Mouse (Mus musculus) small intestine, adult 2 months (tissue): ENCODE measurements around the gene Afap1. TPM values are rescaled to one million over a fixed set of nuclear protein-coding genes. Genes with fewer than 3 reads are reported as not detected.
A peak's percentile ranks its signal among the peaks of the same experiment; 100 is the strongest.

ENCODE experiments used
- H3K27ac ChIP-seq: fragments of 200-500 bp; 2 replicates; pipeline ENCODE4 v1.5.1; 2012; ENCODE audit warnings: low read depth, low read length, control low read depth, inconsistent platforms; ENCODE audit not compliant: insufficient read depth
- H3K27me3 ChIP-seq: fragments of 200-500 bp; 2 replicates; pipeline ENCODE4 v1.6.1; 2012; ENCODE audit warnings: mild to moderate bottlenecking, moderate library complexity, low read length, inconsistent platforms; ENCODE audit not compliant: control insufficient read depth, insufficient read depth
- H3K36me3 ChIP-seq: fragments of 200-500 bp; 2 replicates; pipeline ENCODE4 v1.6.1; 2012; ENCODE audit warnings: mild to moderate bottlenecking, low read length, control low read depth, inconsistent platforms; ENCODE audit not compliant: control insufficient read depth, insufficient read depth
- H3K4me1 ChIP-seq: fragments of 200-500 bp; 2 replicates; pipeline ENCODE4 v1.6.1; 2012; ENCODE audit warnings: low read length, inconsistent platforms, mixed read lengths; ENCODE audit not compliant: control insufficient read depth, insufficient read depth, insufficient read length
- H3K4me3 ChIP-seq: fragments of 200-500 bp; 2 replicates; pipeline ENCODE4 v1.5.1; 2012; ENCODE audit warnings: low read depth, mild to moderate bottlenecking, control low read depth, inconsistent platforms, low read length, moderate library complexity
- CTCF ChIP-seq: fragments of 200-500 bp; IDR thresholded peaks from 2 replicates; pipeline ENCODE4 v1.5.1; 2012; ENCODE audit warnings: low read depth, mild to moderate bottlenecking, control low read depth, inconsistent platforms, low read length, moderate library complexity, mixed read lengths; ENCODE audit not compliant: insufficient replicate concordance, insufficient read length; ENCODE audit errors: extremely low read depth
- POLR2A ChIP-seq: fragments of 200-500 bp; IDR thresholded peaks from 2 replicates; pipeline ENCODE4 v1.6.1; 2012; ENCODE audit warnings: low read depth, mild to moderate bottlenecking, control low read depth, inconsistent platforms, low read length, moderate library complexity
- WGBS: fragments of 180-500 bp; shearing (Covaris S2); methylation state at CpG from one replicate; pipeline ENCODE4 v1.1.7; 2018; 5-methylcytosine and 5-hydroxymethylcytosine counted together
- polyA plus RNA-seq: library from polyadenylated mRNA; depleted of rRNA; stranded (reverse); fragments of >200 nt; gene quantifications from 2 replicates; pipeline ENCODE4 v1.2.3, GENCODE M21; 2012

The Afap1 gene
- polyA plus RNA-seq, 1 experiment = 3.0 TPM

GRCm38 (mm10) chr5:35870408-35871012 lies 22.6 kb upstream of the Afap1 start:
- no peak overlapping the region for H3K27ac ChIP-seq
- no peaks in the 10 kb centered on the region for H3K4me1 ChIP-seq
- WGBS = 48% methylated on average over 8 of the region's 8 CpGs
- TF ChIP-seq POLR2A (no peak), CTCF (peak; percentile 75; the same call in 1 of the 2 replicates)
- no peak overlapping the region for H3K4me3 ChIP-seq
- H3K36me3 ChIP-seq = no peaks in the 10 kb centered on the region
- H3K27me3 ChIP-seq = no peaks in the 10 kb centered on the region

- Histone ChIP-seq H3K4me1 (no peaks in the 10 kb centered on the region), H3K4me3 (no peak overlapping the region), H3K27me3 (no peaks in the 10 kb centered on the region), H3K27ac (no peak overlapping the region), H3K36me3 (no peaks in the 10 kb centered on the region)
- TF ChIP-seq POLR2A (no peak), CTCF (no peak)
- WGBS = 33% methylated on average over 4 of the region's 4 CpGs
These were observed 19.7 kb upstream of the Afap1 start for GRCm38 (mm10) chr5:35873382-35873781.

GRCm38 (mm10) chr5:35876236-35876635 lies 16.9 kb upstream of the Afap1 start:
- H3K36me3 ChIP-seq = no peaks in the 10 kb centered on the region
- H3K4me3 ChIP-seq = no peak overlapping the region
- TF ChIP-seq CTCF (no peak), POLR2A (no peak)
- H3K27ac ChIP-seq = no peak overlapping the region
- H3K27me3 ChIP-seq = no peaks in the 10 kb centered on the region
- 73% methylated on average over 5 of the region's 5 CpGs for WGBS
- H3K4me1 ChIP-seq = no peaks in the 10 kb centered on the region

- 93% methylated on average over 8 of the region's 8 CpGs for WGBS
- H3K4me1 ChIP-seq = no peaks in the 10 kb centered on the region
- no peak overlapping the region for H3K27ac ChIP-seq
- TF ChIP-seq POLR2A (no peak), CTCF (no peak)
- H3K36me3 ChIP-seq = no peaks in the 10 kb centered on the region
- no peak overlapping the region for H3K4me3 ChIP-seq
- no peaks in the 10 kb centered on the region for H3K27me3 ChIP-seq
These were observed 13.9 kb upstream of the Afap1 start for GRCm38 (mm10) chr5:35879199-35879598.

GRCm38 (mm10) chr5:35882391-35882790 lies 10.7 kb upstream of the Afap1 start:
- H3K4me3 ChIP-seq = no peak overlapping the region
- H3K27ac ChIP-seq = no peak overlapping the region
- 37% methylated on average over 9 of the region's 9 CpGs for WGBS
- H3K4me1 ChIP-seq = no peaks in the 10 kb centered on the region
- TF ChIP-seq POLR2A (no peak), CTCF (no peak)
- no peaks in the 10 kb centered on the region for H3K36me3 ChIP-seq
- no peaks in the 10 kb centered on the region for H3K27me3 ChIP-seq

GRCm38 (mm10) chr5:35884262-35884661 lies 8.9 kb upstream of the Afap1 start:
- no peaks in the 10 kb centered on the region for H3K4me1 ChIP-seq
- H3K36me3 ChIP-seq = no peaks in the 10 kb centered on the region
- 43% methylated on average over 11 of the region's 11 CpGs for WGBS
- TF ChIP-seq POLR2A (no peak), CTCF (peak; percentile 41; the same call in 1 of the 2 replicates)
- H3K27ac ChIP-seq = no peak overlapping the region
- H3K27me3 ChIP-seq = no peaks in the 10 kb centered on the region
- H3K4me3 ChIP-seq = no peak overlapping the region

- Histone ChIP-seq H3K27me3 (no peaks in the 10 kb centered on the region), H3K4me3 (no peak overlapping the region), H3K27ac (no peak overlapping the region), H3K4me1 (no peaks in the 10 kb centered on the region), H3K36me3 (no peaks in the 10 kb centered on the region)
- 85% methylated on average over 5 of the region's 5 CpGs for WGBS
- TF ChIP-seq CTCF (no peak), POLR2A (no peak)
These were observed 8.4 kb upstream of the Afap1 start for GRCm38 (mm10) chr5:35884689-35885088.

- WGBS = 60% methylated on average over 9 of the region's 9 CpGs
- no peak for TF ChIP-seq POLR2A
- TF ChIP-seq CTCF = peak; percentile 69; the same call in 1 of the 2 replicates
These were observed 4.2 kb upstream of the Afap1 start for GRCm38 (mm10) chr5:35888959-35889358.

More at GRCm38 (mm10) chr5:35888959-35889358, 4.2 kb upstream of the Afap1 start:
- H3K4me1 ChIP-seq = peaks cover 7% of the 10 kb centered on the region; the same call in 1 of the 2 replicates
- H3K36me3 ChIP-seq = no peaks in the 10 kb centered on the region
- peaks cover 3% of the 10 kb centered on the region; the same call in 1 of the 2 replicates for H3K27me3 ChIP-seq
- no peak overlapping the region for H3K4me3 ChIP-seq
- no peak overlapping the region for H3K27ac ChIP-seq
